Mouse (Mus musculus) kidney, postnatal 0 days (tissue): Measurements from ENCODE around the gene Adap2. TPM values are rescaled to one million over a fixed set of nuclear protein-coding genes. Genes with fewer than 3 reads are reported as not detected.

Source experiments
- ATAC-seq: fragments of 200-750 bp; cut with Nextera tagmentation; replicated peaks from 2 replicates; pipeline ENCODE4 v1.8.0; 2017; ENCODE audit warnings: low read depth, moderate number of reproducible peaks, moderate TSS enrichment, moderate library complexity; ENCODE audit not compliant: low FRiP score
- DNase-seq: peaks from one replicate; pipeline ENCODE4 v3.0.0-alpha.2; 2016; ENCODE audit warnings: low spot score
- H3K27ac ChIP-seq: fragments of 300-500 bp; sonication (generic); 2 replicates; pipeline ENCODE4 v1.5.1; 2014; ENCODE audit warnings: mild to moderate bottlenecking
- H3K27me3 ChIP-seq: fragments of 300-500 bp; sonication (generic); 2 replicates; pipeline ENCODE4 v1.6.1; 2014; ENCODE audit warnings: low read length, mixed read lengths; ENCODE audit not compliant: insufficient read depth
- H3K36me3 ChIP-seq: fragments of 300-500 bp; sonication (generic); 2 replicates; pipeline ENCODE4 v1.6.1; 2014; ENCODE audit warnings: low read length, mixed read lengths; ENCODE audit not compliant: insufficient read depth
- H3K4me1 ChIP-seq: fragments of 300-500 bp; sonication (generic); replicated peaks from 2 replicates; pipeline ENCODE4 v1.6.1; 2014; ENCODE audit warnings: antibody characterized with exemption, low read length, mixed read lengths; ENCODE audit not compliant: insufficient read depth
- H3K4me2 ChIP-seq: fragments of 300-500 bp; sonication (generic); 2 replicates; pipeline ENCODE4 v1.6.1; 2014; ENCODE audit warnings: mild to moderate bottlenecking, low read length, moderate library complexity, mixed read lengths
- H3K4me3 ChIP-seq: fragments of 300-500 bp; sonication (generic); replicated peaks from 2 replicates; pipeline ENCODE4 v1.5.1; 2014; ENCODE audit warnings: low read depth, low read length
- H3K9ac ChIP-seq: fragments of 300-500 bp; sonication (generic); 2 replicates; pipeline ENCODE4 v1.6.1; 2014; ENCODE audit warnings: low read depth, low read length
- H3K9me3 ChIP-seq: fragments of 300-500 bp; sonication (generic); replicated peaks from 2 replicates; pipeline ENCODE4 v1.6.1; 2016; ENCODE audit warnings: low read length, inconsistent platforms, mixed read lengths
- CTCF ChIP-seq: IDR thresholded peaks from 2 replicates; pipeline ENCODE4 v1.5.1; 2016; ENCODE audit warnings: antibody characterized with exemption, low read depth, mild to moderate bottlenecking, moderate library complexity
- WGBS: fragments of 180-500 bp; shearing (Covaris S2); extraction: QIAGEN DNeasy Blood & Tissue Kit; methylation state at CpG from one replicate; pipeline ENCODE4 v1.1.7; 2014; 5-methylcytosine and 5-hydroxymethylcytosine counted together
- polyA plus RNA-seq: library from polyadenylated mRNA; unstranded; fragments of >200 nt; fragmentation: Nextera tagmentation; extraction: Ambion mirVana; gene quantifications from 2 replicates; pipeline ENCODE4 v1.2.1, GENCODE M21; 2015

Adap2 gene
- polyA plus RNA-seq, 1 experiment from 2014 or later = 3.6 TPM

GRCm38 (mm10) chr11:80210321-80210720, 56.4 kb downstream of the Adap2 start:
- Histone ChIP-seq H3K9ac (no peak overlapping the region), H3K4me2 (peak overlapping the region; percentile 67), H3K4me1 (peaks cover 7% of the 10 kb centered on the region; the same call in 1 of the 2 replicates), H3K27ac (no peak overlapping the region), H3K9me3 (no peaks in the 10 kb centered on the region), H3K36me3 (no peaks in the 10 kb centered on the region), H3K27me3 (no peaks in the 10 kb centered on the region), H3K4me3 (peak overlapping the region; percentile 94)
- 24% methylated on average over 6 of the region's 6 CpGs for WGBS
- DNase-seq (no peak), ATAC-seq (no peak)
- no peak for TF ChIP-seq CTCF

- H3K9me3 ChIP-seq = no peaks in the 10 kb centered on the region
- ATAC-seq (no peak), DNase-seq (no peak)
- no peak for TF ChIP-seq CTCF
- peaks cover 7% of the 10 kb centered on the region; the same call in 1 of the 2 replicates for H3K4me1 ChIP-seq
- H3K4me3 ChIP-seq = no peak overlapping the region
- no peak overlapping the region for H3K9ac ChIP-seq
- H3K4me2 ChIP-seq = no peak overlapping the region
- no peak overlapping the region for H3K27ac ChIP-seq
- H3K27me3 ChIP-seq = no peaks in the 10 kb centered on the region
- 88% methylated on average over 2 of the region's 2 CpGs for WGBS
- H3K36me3 ChIP-seq = no peaks in the 10 kb centered on the region
Measured at GRCm38 (mm10) chr11:80212282-80212681, 58.4 kb downstream of the Adap2 start.

- ATAC-seq (no peak), DNase-seq (no peak)
- Histone ChIP-seq H3K27ac (no peak overlapping the region), H3K4me1 (peaks cover 3% of the 10 kb centered on the region; the same call in 1 of the 2 replicates), H3K9me3 (no peaks in the 10 kb centered on the region), H3K9ac (no peak overlapping the region), H3K27me3 (no peaks in the 10 kb centered on the region), H3K4me3 (no peak overlapping the region), H3K36me3 (no peaks in the 10 kb centered on the region), H3K4me2 (no peak overlapping the region)
- WGBS = 81% methylated on average over 3 of the region's 3 CpGs
- no peak for TF ChIP-seq CTCF
Measured at GRCm38 (mm10) chr11:80215291-80215690, 61.4 kb downstream of the Adap2 start.

GRCm38 (mm10) chr11:80218657-80219293, 64.9 kb downstream of the Adap2 start:
- Histone ChIP-seq H3K27me3 (no peaks in the 10 kb centered on the region), H3K27ac (no peak overlapping the region), H3K4me1 (no peaks in the 10 kb centered on the region), H3K36me3 (peaks cover 9% of the 10 kb centered on the region), H3K9me3 (no peaks in the 10 kb centered on the region), H3K9ac (no peak overlapping the region), H3K4me2 (no peak overlapping the region), H3K4me3 (no peak overlapping the region)
- DNase-seq (peak; percentile 10), ATAC-seq (no peak)
- no peak for TF ChIP-seq CTCF
- WGBS = 80% methylated on average over 11 of the region's 11 CpGs

Other genes starting within 250 kb of the Adap2 start
- gene Utp6, start 191.7 kb upstream of the Adap2 start, polyA plus RNA-seq = 33.1 and 34.7 TPM in 2 replicates
- 14.5 and 15.2 TPM in 2 replicates for gene Suz12, start 161.0 kb upstream of the Adap2 start, polyA plus RNA-seq
- 26.5 and 26.9 TPM in 2 replicates for gene Crlf3, start 73.1 kb upstream of the Adap2 start, polyA plus RNA-seq
- 4.9 and 6.0 TPM in 2 replicates for gene Atad5, start 64.7 kb upstream of the Adap2 start, polyA plus RNA-seq
- gene Tefm, start 11.9 kb upstream of the Adap2 start, polyA plus RNA-seq = 35.9 and 36.5 TPM in 2 replicates
- gene Rnf135, start 29.7 kb downstream of the Adap2 start, polyA plus RNA-seq = 11.8 and 12.9 TPM in 2 replicates
- gene Rhot1, start 54.9 kb downstream of the Adap2 start, polyA plus RNA-seq = 46.4 and 48.1 TPM in 2 replicates
- 1.5 and 2.1 TPM in 2 replicates for gene Rhbdl3, start 146.8 kb downstream of the Adap2 start, polyA plus RNA-seq
- 17.1 and 18.2 TPM in 2 replicates for gene 5730455P16Rik, start 223.9 kb downstream of the Adap2 start, polyA plus RNA-seq
- gene Zfp207, start 229.2 kb downstream of the Adap2 start, polyA plus RNA-seq = 199 and 201 TPM in 2 replicates